Mouse (Mus musculus): Measurements from ENCODE around the gene Dgkd.

Gene Dgkd

GRCm38 (mm10) chr1:87849278-87849677 is 3.8 kb upstream of the Dgkd start:
- DNase-seq = no peak

GRCm38 (mm10) chr1:87851344-87851743 is 1.7 kb upstream of the Dgkd start:
- DNase-seq = no peak

- DNase-seq = no peak
These were observed 851 bp upstream of the Dgkd start for GRCm38 (mm10) chr1:87852081-87852790.

DNA sequence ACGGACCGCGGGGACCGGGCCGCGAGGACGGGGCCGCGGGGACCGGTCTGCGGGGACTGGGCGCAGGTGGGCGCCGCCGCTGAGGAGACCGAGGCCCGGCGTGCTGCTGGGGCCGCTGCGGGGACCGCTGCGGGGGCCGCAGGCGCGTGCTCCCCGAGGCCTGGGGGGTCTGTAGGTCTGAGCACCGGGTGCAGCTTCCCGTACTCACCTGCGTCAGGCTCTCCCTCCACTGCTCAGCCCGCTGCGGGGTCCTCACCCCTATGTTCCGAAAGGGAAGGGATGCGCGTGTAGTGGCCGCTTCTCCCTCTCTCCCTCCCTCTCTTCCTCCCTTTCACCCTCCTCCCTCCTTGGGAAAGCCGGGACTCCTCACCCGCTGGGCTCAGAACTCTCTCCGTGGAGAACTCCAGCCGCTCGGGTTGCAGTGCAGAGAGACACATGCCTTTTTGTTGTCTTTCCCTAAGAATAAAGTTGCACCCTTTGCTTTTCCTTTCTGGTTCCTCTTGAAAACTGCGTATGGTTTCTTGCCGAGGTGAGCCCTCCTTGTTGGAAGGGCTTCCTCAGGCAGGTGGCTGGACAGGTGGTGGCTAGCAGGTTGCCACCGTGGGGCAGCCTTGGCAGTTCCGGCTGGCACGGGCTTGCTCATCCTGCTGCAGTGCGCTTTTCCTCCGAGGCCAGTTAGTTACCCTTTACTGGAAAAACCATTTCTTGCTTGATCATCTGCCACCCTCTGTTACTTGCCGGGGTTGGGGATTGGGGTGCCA is 694 bp downstream of the Dgkd start:
- DNase-seq = peak; percentile 41

DNA sequence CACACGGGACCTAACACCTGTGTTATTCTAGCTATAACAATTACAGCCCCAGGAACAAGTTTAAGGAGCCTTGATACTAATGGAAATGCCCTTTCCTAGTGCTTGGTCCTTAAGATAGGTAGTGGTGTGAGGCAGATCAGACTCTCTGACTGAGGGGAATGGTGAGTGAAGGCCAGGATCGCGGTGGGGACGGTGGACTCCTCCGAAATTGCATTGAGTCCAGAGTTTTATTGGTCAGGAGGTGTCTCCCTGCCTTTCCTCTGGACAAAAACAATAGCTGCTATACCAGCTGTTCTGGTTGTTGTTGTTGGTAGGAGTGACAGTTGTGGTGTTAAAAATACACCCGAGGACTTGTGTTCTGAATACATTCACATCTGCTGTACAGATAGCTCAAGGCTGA is 1.3 kb downstream of the Dgkd start:
- DNase-seq = no peak

- no peak for DNase-seq
These were observed 1.8 kb downstream of the Dgkd start for GRCm38 (mm10) chr1:87854851-87855251.

DNA sequence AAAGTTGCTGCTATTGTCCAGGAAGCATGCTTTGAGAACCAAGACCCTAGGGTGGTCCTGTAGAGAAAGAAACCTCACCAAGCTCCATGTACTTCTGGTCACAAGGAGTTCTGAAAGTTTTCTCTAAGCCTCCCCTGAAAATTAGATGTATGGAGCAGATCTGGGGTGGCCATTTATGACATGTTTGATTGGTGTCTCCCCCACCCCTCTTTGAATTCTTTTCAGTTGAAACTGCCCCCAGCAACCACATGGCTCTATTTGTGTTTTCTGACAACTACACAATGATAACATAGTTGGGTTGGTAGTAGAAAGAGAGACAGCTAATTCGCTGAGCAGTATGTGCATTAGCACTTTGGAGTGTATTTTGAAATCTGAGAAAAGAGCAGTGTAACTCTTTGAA is 2.4 kb downstream of the Dgkd start:
- DNase-seq = no peak

DNA sequence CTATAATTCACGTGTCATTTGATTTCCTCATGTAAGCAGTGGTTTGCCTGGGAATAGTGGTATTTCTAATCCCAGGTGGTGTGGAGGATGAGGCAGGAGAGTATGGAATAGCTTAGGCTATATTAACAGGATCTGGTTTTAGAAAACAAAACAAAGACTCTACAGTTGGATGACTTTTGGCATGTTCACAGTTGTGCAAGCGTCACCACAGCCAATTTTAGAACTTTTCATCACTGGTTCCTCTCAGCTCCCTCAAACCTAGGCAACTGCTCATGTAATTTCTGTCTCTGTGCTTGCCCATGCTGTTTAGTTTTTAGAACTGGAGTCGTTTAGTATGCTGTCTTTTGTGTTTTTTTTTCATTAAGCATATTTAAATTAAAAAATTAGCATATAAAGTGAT is 3.7 kb downstream of the Dgkd start:
- peak; percentile 63 for DNase-seq

- no peak for DNase-seq
These were observed 4.9 kb downstream of the Dgkd start for GRCm38 (mm10) chr1:87858031-87858430.

- no peak for DNase-seq
These were observed 5.4 kb downstream of the Dgkd start for GRCm38 (mm10) chr1:87858529-87858928.

GRCm38 (mm10) chr1:87863602-87864001 is 10.5 kb downstream of the Dgkd start:
- DNase-seq = no peak

- DNase-seq = no peak
These were observed 11.8 kb downstream of the Dgkd start for GRCm38 (mm10) chr1:87864889-87865288.

GRCm38 (mm10) chr1:87866672-87867071 is 13.6 kb downstream of the Dgkd start:
- DNase-seq = no peak

GRCm38 (mm10) chr1:87871546-87871945 is 18.5 kb downstream of the Dgkd start:
- peak; percentile 19 for DNase-seq

DNA sequence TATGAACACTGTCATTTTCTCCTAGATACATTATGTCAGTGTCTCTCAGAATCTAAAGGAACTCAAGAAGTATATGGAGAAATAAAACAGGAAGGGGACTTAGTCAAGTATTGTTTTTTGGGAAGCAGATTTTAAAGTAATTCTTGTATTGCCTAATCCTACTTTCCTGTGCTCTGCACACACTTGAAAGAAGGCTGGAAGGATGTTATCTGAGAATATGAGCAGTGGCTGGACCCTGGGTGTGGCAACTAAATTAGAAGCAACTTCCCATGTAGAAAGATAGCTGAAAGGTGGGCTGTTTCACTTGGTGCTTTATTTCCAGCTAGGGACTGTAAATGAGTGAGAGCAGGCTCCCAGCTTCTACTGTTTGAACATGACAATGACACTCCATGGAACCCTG is 20.0 kb downstream of the Dgkd start:
- peak; percentile 55 for DNase-seq

DNA sequence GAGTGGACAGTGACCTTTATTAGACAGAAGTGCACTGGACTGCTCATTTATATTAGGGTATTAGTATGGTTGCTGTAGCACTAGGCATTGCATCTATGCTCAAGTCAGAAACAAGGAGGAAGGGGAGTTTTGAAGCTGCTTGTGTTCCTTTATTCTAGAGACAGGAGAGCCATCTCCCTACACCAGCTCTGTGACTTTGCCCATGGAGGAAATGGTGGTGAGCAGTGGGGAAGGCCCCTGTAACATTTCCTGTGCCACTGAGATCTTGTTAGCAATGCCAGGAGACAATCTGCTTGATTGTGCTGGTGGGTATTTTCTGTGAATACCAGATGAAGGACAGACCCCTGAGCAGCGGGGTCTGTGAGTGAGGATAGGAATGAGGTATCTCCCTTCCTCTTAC is 23.0 kb downstream of the Dgkd start:
- DNase-seq = no peak

GRCm38 (mm10) chr1:87877552-87878283 is 24.6 kb downstream of the Dgkd start:
- no peak for DNase-seq

DNA sequence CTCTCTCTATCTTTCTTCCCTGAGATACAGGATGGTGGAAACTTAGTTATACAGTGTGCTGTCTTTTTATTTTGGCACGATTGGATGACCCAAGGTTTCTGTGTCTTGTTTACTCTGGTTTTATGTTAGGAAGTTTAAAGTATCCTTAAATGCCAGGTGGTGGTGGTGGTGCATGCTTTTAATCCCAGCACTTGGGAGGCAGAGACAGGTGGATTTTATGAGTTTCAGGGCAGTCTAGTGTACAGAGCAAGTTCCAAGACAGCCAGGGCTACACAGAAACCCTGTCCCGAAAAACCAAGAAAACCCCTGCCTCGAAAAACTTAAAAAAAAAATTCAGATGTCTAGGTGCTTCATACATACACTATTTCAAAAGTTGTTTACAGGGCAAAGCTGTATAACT is 25.9 kb downstream of the Dgkd start:
- no peak for DNase-seq

DNA sequence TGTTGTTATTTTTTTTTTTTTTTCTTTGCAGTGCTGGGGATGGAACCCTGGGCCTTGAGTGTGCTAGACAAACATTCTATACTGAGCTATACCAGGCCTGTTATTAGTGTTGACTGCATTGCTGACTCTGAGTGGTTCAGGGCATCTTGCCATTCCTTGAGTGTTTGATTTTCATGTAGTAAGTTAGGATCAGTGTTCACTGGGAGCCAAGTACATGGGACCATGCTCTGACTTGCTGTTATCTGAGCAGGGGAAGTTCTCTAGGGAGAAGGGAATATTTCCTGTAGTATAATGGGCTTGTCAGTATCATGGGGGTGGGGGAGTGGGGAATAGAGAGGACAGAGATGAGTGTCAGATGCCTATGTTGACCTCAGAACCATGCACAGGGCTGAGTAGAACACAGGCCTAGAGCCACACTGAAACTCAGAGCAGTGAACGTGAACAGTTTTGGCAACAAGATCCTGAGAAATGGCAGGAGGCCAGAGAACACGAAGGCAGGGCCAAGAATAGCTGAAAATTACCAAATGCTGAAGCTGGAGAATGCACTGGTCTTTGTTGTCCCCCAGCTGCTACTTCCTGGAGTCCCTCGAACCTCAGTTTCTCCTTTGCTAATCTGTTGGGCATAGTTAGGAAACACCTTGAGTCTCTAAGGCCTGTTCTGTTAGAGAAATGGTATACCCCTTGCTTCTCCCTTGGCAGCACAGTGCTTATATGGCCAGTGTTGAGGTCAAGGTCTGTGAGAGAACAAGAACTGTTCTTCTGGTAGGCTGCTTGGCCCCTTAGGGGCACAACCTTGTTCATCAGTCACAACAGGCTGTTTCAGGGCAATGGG is 26.6 kb downstream of the Dgkd start:
- peak; percentile 90 for DNase-seq

DNA sequence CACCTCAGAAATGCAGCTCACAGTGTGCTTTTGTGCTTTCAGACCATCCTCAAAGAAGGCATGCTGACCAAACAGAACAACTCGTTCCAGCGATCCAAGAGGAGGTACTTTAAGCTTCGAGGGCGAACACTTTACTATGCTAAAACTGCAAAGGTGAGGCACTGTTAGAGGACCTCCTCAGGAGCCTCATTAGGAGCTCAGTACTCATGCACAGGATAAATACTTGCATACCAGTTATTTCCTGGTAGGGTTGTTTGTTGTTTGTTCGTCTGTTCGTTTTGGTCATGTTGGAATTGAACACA is 27.2 kb downstream of the Dgkd start:
- DNase-seq = peak; percentile 83

GRCm38 (mm10) chr1:87880856-87881255 is 27.8 kb downstream of the Dgkd start:
- DNase-seq = peak; percentile 48

GRCm38 (mm10) chr1:87881726-87882125 is 28.6 kb downstream of the Dgkd start:
- DNase-seq = peak; percentile 37

GRCm38 (mm10) chr1:87882554-87882953 is 29.5 kb downstream of the Dgkd start:
- DNase-seq = no peak
